13 mouse cellular contexts compared by ENCODE assay signal in the genomic region with DNA sequence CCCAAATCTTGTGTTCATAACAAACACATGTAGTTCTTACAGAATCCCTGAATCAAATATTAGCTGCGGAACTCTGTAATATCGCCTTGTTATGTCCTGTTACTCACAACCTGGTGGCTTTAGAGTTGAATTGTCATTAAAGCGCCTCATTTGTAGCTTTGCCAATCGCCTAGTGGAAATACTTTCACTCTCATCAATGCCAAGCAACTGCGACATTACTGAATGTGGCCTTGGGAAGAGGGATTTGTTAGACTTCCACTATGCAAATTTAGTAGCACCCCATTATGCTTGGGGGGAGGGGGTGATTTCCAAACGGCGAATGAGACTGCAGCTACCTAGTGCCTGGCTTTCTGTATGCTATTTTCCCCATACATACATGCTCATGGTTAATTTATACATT. TPM values are rescaled to one million over a fixed set of nuclear protein-coding genes. Genes with fewer than 3 reads are reported as not detected.
A peak's percentile ranks its signal among the peaks of the same experiment; 100 is the strongest.
DNase-seq lines count a peak whose midpoint lies in the region; ATAC-seq and TF ChIP-seq lines count a peak whose summit lies in the region.
"Had no signal": no experiment of that assay in that cellular context is flagged by ENCODE, and none has a peak within 500 bp of the region (broad histone marks: within the 10 kb centered on the region; RNA-seq: fewer than 3 reads in every experiment).

No protein-coding gene starts in this region.

- DNase-seq in heart, postnatal 14 days = no peak
- no peak for DNase-seq in kidney, adult 18-20 months
- DNase-seq in brain, embryonic 14.5 days (ENCODE audit: low read depth) = peak; percentile 50
- DNase-seq: gastrocnemius, postnatal 36 days; heart, adult 18-20 months had no signal

- H3K4me2 ChIP-seq in heart, embryonic 13.5 days = peak overlapping the region; percentile 50; the same call in 1 of the 2 replicates
- no peak overlapping the region for H3K4me2 ChIP-seq in kidney, embryonic 16.5 days (replicated peaks; ENCODE audit: low read depth, low read length)
- H3K4me2 ChIP-seq: forebrain, embryonic 13.5 days; hindbrain, embryonic 15.5 days had no signal

- H3K27me3 ChIP-seq in heart, embryonic 13.5 days (replicated peaks) = no peaks in the 10 kb centered on the region
- no peaks in the 10 kb centered on the region for H3K27me3 ChIP-seq in kidney, embryonic 16.5 days (ENCODE audit: insufficient read depth, low read length)
- H3K27me3 ChIP-seq: heart, embryonic 12.5 days; hindbrain, embryonic 15.5 days had no signal

- no peaks in the 10 kb centered on the region for H3K9me3 ChIP-seq in heart, embryonic 13.5 days
- no peaks in the 10 kb centered on the region for H3K9me3 ChIP-seq in kidney, embryonic 16.5 days (ENCODE audit: low read length)
- H3K9me3 ChIP-seq: embryonic facial prominence, embryonic 10.5 days; forebrain, embryonic 13.5 days; heart, embryonic 12.5 days; hindbrain, embryonic 15.5 days had no signal

- TF ChIP-seq CTCF in brain, embryonic 14.5 days (IDR thresholded peaks at IDR 0.05; ENCODE audit: borderline replicate concordance, extremely low read depth, insufficient read depth, insufficient read length) = no peak

- no peak overlapping the region for H3K27ac ChIP-seq in heart, embryonic 13.5 days (replicated peaks)
- H3K27ac ChIP-seq in kidney, embryonic 16.5 days (ENCODE audit: low read length) = peak overlapping the region; percentile 25; the same call in 1 of the 2 replicates
- H3K27ac ChIP-seq: embryonic facial prominence, embryonic 10.5 days; forebrain, embryonic 13.5 days; hindbrain, embryonic 15.5 days had no signal

- no peaks in the 10 kb centered on the region for H3K36me3 ChIP-seq in heart, embryonic 13.5 days
- H3K36me3 ChIP-seq in kidney, embryonic 16.5 days (ENCODE audit: insufficient read depth, low read length) = no peaks in the 10 kb centered on the region
- H3K36me3 ChIP-seq: embryonic facial prominence, embryonic 10.5 days; heart, embryonic 12.5 days; hindbrain, embryonic 15.5 days had no signal

- intact Hi-C loops in heart, postnatal 14 days (cut with DNase I) = no loop called here

- no peak for TF ChIP-seq POLR2A in brain, embryonic 14.5 days (IDR thresholded peaks at IDR 0.05; ENCODE audit: borderline replicate concordance, extremely low read depth, insufficient read depth, insufficient read length, poor library complexity, severe bottlenecking)

- H3K4me3 ChIP-seq in heart, embryonic 13.5 days = no peak overlapping the region
- H3K4me3 ChIP-seq in kidney, embryonic 16.5 days (ENCODE audit: low read length) = no peak overlapping the region
- H3K4me3 ChIP-seq: embryonic facial prominence, embryonic 10.5 days; forebrain, embryonic 13.5 days; heart, embryonic 12.5 days; hindbrain, embryonic 15.5 days had no signal

- ATAC-seq in heart, embryonic 13.5 days (ENCODE audit: extremely low read depth, insufficient number of reproducible peaks, low FRiP score, low TSS enrichment) = no peak
- no peak for ATAC-seq in kidney, embryonic 16.5 days (ENCODE audit: low FRiP score, low TSS enrichment)
- no peak for ATAC-seq in cerebellum, adult (ENCODE audit: insufficient number of reproducible peaks, low FRiP score, low TSS enrichment)
- ATAC-seq: forebrain, embryonic 13.5 days; intestine, embryonic 16.5 days had no signal

- 77% methylated on average over 7 of the region's 7 CpGs for WGBS in heart, embryonic 13.5 days
- 82% methylated on average over 7 of the region's 7 CpGs for WGBS in kidney, embryonic 16.5 days

- no peak overlapping the region for H3K9ac ChIP-seq in heart, embryonic 13.5 days
- H3K9ac ChIP-seq in kidney, embryonic 16.5 days (replicated peaks; ENCODE audit: low read length) = no peak overlapping the region
- H3K9ac ChIP-seq: forebrain, embryonic 13.5 days; heart, embryonic 12.5 days; hindbrain, embryonic 15.5 days had no signal

- H3K4me1 ChIP-seq in heart, embryonic 13.5 days = peaks cover 13% of the 10 kb centered on the region
- H3K4me1 ChIP-seq in kidney, embryonic 16.5 days (ENCODE audit: insufficient read depth, low read length) = peaks cover 11% of the 10 kb centered on the region; the same call in 1 of the 2 replicates
- H3K4me1 ChIP-seq: hindbrain, embryonic 15.5 days had no signal

RNA-seq across cellular contexts. Expression of gene Aldh1a3, which starts 50.8 kb away (rescaled TPM):
- polyA plus RNA-seq in heart, embryonic 13.5 days (2015; fragmentation: Nextera tagmentation; extraction: Ambion mirVana) = 0.79 and 0.84 TPM in 2 replicates
- total RNA-seq in heart, postnatal 14 days (2021) = 1 to 10 TPM; 1.5 to 1.6 TPM
- 43.4 and 48.6 TPM in 2 replicates for polyA plus RNA-seq in kidney, embryonic 16.5 days (2015; fragmentation: Nextera tagmentation; extraction: Ambion mirVana)
- polyA plus RNA-seq in brain, embryonic 14.5 days (2012; rRNA removed) = 1.6 and 2.2 TPM in 2 replicates

Comparison
In these comparisons a context has a peak if more than half of its experiments do, and no peak if none do; other contexts are left out.
1. RNA of gene Aldh1a3, which starts 50.8 kb away (polyA plus RNA-seq): 43.4 to 48.6 TPM in kidney, embryonic 16.5 days; 1.6 to 2.2 TPM in brain, embryonic 14.5 days and 0.79 to 0.84 TPM in heart, embryonic 13.5 days; every median in the first group is over 10 times any median in the second.